Mouse (Mus musculus): ENCODE measurements around the gene Prpf40a.

Gene Prpf40a

GRCm38 (mm10) chr2:53190684-53191511 is at the start of gene Prpf40a:
Gene Prpf40a (minus strand): TSS chr2:53191284.
- in situ Hi-C loops (cut with MboI; ENCODE audit: unreplicated experiment in 2 of 2): loop anchor here (5.0 to 25.0 kb wide), 5 partner anchors 449 to 1254 kb away; partner anchors contain the start of genes Arl5a (in 2 of the 2), Rbm43 (in 2 of the 2) and Stam2 (in 2 of the 2)

DNA sequence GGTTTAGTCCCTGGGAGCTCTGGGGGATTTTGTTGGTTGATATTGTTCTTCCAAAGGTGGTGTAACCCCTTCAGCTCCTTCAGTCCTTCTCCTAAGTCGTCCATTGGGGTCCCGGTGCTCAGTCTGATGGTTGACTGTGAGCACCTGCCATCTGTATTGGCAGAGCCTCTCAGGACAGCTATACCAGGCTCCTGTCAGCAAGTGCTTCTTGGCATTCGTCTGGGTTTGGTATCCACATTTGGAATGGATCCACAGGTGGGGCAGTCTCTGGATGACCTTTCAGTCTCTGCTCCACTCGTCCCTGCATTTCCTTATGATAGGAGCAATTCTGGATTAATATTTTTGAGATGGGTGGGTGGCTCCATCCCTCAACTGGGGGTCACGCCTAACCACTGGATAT is 31.2 kb upstream of the Prpf40a start:
- in situ Hi-C loops (cut with MboI; ENCODE audit: unreplicated experiment in 2 of 2): loop anchor here in 1 of 2 experiments (25.0 kb wide), 1 partner anchor 865 kb away; the partner anchor contains the start of gene Rprm

DNA sequence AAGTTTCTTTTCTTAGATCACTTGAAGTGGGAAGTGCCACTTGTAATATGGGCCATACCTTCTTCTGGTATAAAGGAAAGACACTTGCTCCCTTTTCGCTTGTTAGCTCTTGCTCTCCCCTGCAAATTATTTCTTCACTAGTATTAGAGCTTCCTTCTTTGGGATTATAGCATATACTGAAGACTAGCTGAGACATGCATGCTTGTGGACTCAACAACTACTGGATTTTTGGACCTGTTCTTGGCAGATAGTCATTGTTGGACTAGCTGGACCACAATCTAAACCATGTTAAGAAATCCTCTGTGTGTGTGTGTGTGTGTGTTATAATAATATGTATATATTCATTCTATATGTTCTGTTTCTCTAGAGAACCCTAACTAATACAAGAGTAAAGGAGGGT is 22.4 kb upstream of the Prpf40a start:
- in situ Hi-C loops (cut with MboI; ENCODE audit: unreplicated experiment in 2 of 2): loop anchor here in 1 of 2 experiments (25.0 kb wide), 1 partner anchor 874 kb away; the partner anchor contains the start of gene Rprm

GRCm38 (mm10) chr2:53206749-53207148 is 15.7 kb upstream of the Prpf40a start:
- in situ Hi-C loops (cut with MboI; ENCODE audit: unreplicated experiment in 2 of 2): loop anchor here (5.0 to 25.0 kb wide), 4 partner anchors 442 to 911 kb away; partner anchors contain the start of gene Rprm (in 2 of the 2)

GRCm38 (mm10) chr2:53204373-53205274 is 13.5 kb upstream of the Prpf40a start:
- in situ Hi-C loops (cut with MboI; ENCODE audit: unreplicated experiment in 2 of 2): loop anchor here (5.0 to 25.0 kb wide), 4 partner anchors 440 to 913 kb away; partner anchors contain the start of gene Rprm (in 2 of the 2)

GRCm38 (mm10) chr2:53200164-53200885 is 9.2 kb upstream of the Prpf40a start:
- in situ Hi-C loops (cut with MboI; ENCODE audit: unreplicated experiment in 2 of 2): loop anchor here (10.0 to 25.0 kb wide), 3 partner anchors 436 to 887 kb away; partner anchors contain the start of gene Rprm (in 2 of the 2)

GRCm38 (mm10) chr2:53199203-53199602 is 8.1 kb upstream of the Prpf40a start:
- in situ Hi-C loops (cut with MboI; ENCODE audit: unreplicated experiment in 2 of 2): loop anchor here (10.0 to 25.0 kb wide), 4 partner anchors 613 to 1262 kb away; partner anchors contain the start of genes Arl5a (in 2 of the 2) and Rbm43 (in 2 of the 2)

DNA sequence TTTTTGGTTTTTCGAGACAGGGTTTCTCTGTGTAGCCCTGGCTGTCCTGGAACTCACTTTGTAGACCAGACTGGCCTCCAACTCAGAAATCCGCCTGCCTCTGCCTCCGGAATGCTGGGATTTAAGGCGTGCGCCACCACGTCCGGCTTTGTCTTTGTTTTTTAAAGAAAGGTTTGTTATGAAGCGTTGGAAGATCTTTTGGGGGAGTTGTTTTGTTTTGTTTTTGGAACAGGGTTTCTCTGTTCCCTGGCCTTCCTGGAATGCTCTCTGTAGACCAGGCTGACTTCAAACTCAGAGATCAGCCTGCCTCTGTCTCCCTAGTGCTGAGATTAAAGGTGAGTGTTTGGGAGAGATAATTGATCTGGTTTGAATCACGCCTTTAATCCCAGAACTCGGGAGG is 5.3 kb upstream of the Prpf40a start:
- in situ Hi-C loops (cut with MboI; ENCODE audit: unreplicated experiment in 2 of 2): loop anchor here (10.0 to 25.0 kb wide), 4 partner anchors 616 to 1259 kb away; partner anchors contain the start of genes Arl5a (in 2 of the 2) and Rbm43 (in 2 of the 2)

DNA sequence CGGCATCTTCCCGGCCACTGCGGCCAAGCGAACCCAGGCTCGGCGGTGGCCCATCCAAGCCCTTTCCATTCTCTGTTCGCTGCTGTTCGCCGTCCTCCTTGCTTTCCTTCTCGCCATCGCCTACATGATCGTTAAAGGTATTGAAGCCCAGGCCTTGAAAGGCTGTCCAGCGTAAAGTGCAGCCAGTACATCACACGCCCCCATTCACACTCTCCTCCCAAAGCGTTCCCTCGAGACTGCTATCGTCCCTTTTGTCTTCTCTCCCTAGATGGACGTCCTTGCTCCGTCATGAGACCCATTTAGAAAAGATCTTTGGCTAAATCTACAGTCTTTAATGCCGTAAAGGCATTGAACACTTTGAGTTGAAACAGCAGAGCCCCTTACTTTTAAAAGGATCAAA is 1.3 kb upstream of the Prpf40a start:
- in situ Hi-C loops (cut with MboI; ENCODE audit: unreplicated experiment in 2 of 2): loop anchor here (5.0 to 25.0 kb wide), 5 partner anchors 450 to 1255 kb away; partner anchors contain the start of genes Arl5a (in 2 of the 2), Rbm43 (in 2 of the 2) and Stam2 (in 2 of the 2)

DNA sequence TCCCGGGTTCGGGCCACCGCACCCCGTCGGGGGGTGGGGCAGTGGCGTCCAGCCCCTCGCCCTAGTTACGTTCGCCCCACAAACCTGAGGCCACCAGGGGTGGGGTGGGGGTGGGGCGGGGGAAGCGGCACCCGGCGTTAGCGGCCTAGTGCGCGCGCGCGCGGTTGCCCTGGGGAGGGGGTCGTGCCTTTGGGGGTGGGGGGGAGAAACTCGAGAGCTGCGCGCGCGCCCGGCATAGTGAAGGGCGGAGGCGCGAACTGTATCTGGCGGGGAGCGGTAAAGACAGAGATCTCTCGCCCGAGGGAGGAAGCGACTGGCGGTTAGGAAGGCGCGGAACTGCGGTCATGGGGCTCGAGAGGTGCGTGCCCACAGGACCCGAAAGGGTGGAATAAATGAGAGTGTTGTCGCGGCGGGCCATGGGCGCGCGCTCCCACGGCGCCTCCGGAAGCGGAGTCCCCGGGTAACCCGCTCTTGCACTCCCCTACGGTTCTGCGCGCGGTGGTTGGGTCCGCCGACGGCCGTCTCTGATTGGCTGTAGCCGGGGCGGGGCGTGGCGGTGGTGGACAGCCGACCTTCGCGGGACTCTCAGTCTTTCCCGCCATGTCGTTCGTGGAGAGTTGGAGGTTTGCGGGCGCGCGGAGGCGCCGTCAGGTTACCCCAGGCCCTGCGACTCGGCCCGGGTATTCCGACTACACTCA is 588 bp upstream of the Prpf40a start, which contains the start of gene Arl6ip6:
Arl6ip6 (plus strand) TSS at position 204 of the 698 bp plus-strand sequence.
- in situ Hi-C loops (cut with MboI; ENCODE audit: unreplicated experiment in 2 of 2): loop anchor here (5.0 to 25.0 kb wide), 5 partner anchors 449 to 1254 kb away; partner anchors contain the start of genes Arl5a (in 2 of the 2), Rbm43 (in 2 of the 2) and Stam2 (in 2 of the 2)

DNA sequence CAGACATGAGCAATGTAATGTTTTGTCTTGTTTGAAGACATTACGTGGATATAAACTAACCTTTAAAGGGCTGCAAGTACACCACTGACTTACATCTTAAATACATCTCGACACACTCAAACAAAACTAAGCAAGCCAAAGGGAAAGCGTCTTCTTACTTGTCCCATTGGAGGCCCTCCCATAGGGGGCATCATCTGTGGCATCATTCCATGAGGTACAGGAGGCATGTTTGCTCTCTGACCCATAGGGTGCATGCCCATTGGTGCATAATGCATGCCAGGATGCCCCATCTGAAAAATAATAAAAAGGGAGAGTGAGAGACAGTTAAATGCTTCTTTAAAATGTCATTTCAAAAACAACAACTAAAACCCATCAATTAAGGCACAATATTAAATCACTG is 1.3 kb downstream of the Prpf40a start:
- in situ Hi-C loops (cut with MboI; ENCODE audit: unreplicated experiment in 2 of 2): loop anchor here (5.0 to 25.0 kb wide), 5 partner anchors 448 to 1253 kb away; partner anchors contain the start of genes Arl5a (in 2 of the 2), Rbm43 (in 2 of the 2) and Stam2 (in 2 of the 2)

- in situ Hi-C loops (cut with MboI; ENCODE audit: unreplicated experiment in 2 of 2): loop anchor here (25.0 kb wide), 3 partner anchors 632 to 1243 kb away; partner anchors contain the start of genes Rbm43 (in 2 of the 2) and Arl5a (in 1 of the 2)
Observed at GRCm38 (mm10) chr2:53179876-53180275, 11.2 kb downstream of the Prpf40a start.

- in situ Hi-C loops (cut with MboI; ENCODE audit: unreplicated experiment in 2 of 2): loop anchor here (25.0 kb wide), 3 partner anchors 633 to 1242 kb away; partner anchors contain the start of genes Rbm43 (in 2 of the 2) and Arl5a (in 1 of the 2)
Observed at GRCm38 (mm10) chr2:53178966-53179365, 12.1 kb downstream of the Prpf40a start.

DNA sequence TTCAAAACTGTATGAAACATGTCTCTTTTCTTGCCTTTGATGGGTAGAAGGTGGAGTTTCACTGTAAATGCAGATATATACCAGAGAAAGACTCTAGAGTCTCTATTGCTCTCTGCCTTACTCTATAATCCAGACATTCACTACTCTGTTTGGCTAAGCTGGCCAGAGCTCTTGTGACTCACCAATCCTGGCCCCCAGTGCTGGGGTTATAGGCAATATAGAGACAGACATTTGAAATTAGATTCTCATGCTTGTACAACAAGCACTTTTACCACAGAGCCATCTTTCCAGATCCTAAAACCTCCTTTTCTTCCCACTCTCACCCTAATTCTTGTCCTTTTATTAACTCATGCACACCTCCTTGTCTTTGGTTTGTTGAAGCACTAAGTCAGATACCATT is 17.1 kb downstream of the Prpf40a start:
- in situ Hi-C loops (cut with MboI; ENCODE audit: unreplicated experiment in 2 of 2): no loop called here

GRCm38 (mm10) chr2:53146852-53147251 is 44.2 kb downstream of the Prpf40a start:
- in situ Hi-C loops (cut with MboI; ENCODE audit: unreplicated experiment in 2 of 2): loop anchor here in 1 of 2 experiments (25.0 kb wide), 1 partner anchor 1035 kb away; no protein-coding TSS in a partner anchor

DNA sequence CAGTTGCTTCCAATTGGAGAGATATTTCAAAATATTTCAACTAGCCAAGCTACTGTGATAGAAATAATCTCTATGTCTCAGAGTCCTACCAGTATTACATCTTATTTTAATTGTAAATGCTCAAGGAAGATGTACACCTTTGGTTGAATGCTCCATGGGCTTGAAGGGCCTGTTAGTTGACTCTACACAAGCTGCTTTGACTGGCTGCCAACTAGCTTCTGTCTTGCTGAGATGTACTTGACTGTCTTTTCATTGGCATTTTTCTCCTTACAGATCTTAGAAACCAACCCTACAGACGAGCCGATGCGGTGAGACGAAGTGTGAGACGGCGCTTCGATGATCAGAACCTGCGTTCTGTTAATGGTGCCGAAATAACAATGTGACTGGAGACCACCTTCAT is 59.5 kb downstream of the Prpf40a start:
- in situ Hi-C loops (cut with MboI; ENCODE audit: unreplicated experiment in 2 of 2): loop anchor here in 1 of 2 experiments (25.0 kb wide), 1 partner anchor 1019 kb away; no protein-coding TSS in a partner anchor

DNA sequence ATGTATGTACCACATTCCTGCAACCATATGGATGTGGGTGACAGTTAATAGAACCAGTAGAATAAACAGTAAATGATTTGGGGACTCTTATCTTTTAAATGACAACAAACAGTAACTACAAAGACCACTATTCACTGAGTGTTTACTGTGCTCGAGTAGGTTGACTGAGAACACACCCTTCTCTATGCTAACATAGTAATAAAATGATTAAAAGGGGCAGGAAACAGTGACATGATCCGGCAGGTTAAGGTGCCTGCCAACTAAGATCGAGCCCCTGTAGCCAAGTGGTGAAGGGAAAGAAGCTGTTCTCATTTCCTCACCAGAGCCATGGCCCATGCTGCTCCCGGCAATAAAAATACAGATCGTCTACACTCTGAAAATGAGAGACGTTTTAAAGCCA is 62.0 kb downstream of the Prpf40a start:
- in situ Hi-C loops (cut with MboI; ENCODE audit: unreplicated experiment in 2 of 2): loop anchor here in 1 of 2 experiments (25.0 kb wide), 1 partner anchor 1017 kb away; no protein-coding TSS in a partner anchor

- in situ Hi-C loops (cut with MboI; ENCODE audit: unreplicated experiment in 2 of 2): loop anchor here in 1 of 2 experiments (25.0 kb wide), 1 partner anchor 1014 kb away; no protein-coding TSS in a partner anchor
Observed at GRCm38 (mm10) chr2:53125998-53126397, 65.1 kb downstream of the Prpf40a start.

Data from v-Abl transformed pro-B cells (cell line).